Mouse (Mus musculus): Measurements from ENCODE around the gene Prkg1.

GRCm38 (mm10) chr19:31743241-31744045, 21.4 kb downstream of the Prkg1 start:
- TF ChIP-seq EP300 (IDR thresholded peaks at IDR 0.05; ENCODE audit: insufficient read depth, low read depth, low read length) (no peak), CTCF (IDR thresholded peaks at IDR 0.05) (no peak)
